Mouse (Mus musculus): ENCODE results near the gene Maml2.

Gene Maml2

DNA sequence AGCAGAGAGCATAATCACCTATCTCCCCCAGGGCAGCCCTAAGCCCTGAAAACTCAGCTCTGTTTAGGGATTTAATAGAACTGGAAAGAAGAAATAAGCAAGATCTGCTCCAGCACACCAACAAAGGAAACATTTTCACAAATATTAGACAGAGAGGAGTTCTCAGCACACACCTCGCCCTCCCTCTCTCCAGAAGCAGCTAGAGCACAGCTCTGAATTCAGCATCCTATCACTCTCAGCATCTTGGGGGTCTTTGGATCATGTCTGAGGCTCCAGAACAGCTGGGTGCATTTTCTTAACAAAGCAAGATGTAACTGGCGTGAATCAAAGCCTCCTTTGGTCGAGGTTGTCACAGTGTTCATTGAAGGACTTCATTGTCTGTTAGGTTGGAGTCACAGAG, 12.5 kb downstream of the Maml2 start:
- DNase-seq (ENCODE audit: low spot score in 2 of 2), result no peak

DNA sequence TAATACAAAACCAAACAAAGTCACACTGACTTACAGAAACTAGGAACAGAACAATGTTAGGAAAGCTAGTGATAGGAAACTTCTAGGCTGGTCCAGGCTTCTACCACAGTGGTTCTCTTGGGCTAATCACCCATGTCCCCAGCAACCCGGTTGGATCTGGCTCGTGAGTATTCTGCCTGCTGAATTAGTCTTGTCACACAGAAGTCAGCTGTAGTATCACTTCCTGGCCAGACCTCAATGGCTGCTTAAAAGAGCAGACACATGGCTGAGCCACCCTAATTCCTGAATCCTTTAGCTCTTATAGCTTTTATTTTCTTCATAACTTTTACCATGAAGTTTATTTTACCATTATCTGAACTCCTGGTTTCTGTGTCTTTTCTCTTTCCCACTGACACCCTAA, 13.3 kb downstream of the Maml2 start:
- no peak for DNase-seq (ENCODE audit: low spot score in 2 of 2)

DNA sequence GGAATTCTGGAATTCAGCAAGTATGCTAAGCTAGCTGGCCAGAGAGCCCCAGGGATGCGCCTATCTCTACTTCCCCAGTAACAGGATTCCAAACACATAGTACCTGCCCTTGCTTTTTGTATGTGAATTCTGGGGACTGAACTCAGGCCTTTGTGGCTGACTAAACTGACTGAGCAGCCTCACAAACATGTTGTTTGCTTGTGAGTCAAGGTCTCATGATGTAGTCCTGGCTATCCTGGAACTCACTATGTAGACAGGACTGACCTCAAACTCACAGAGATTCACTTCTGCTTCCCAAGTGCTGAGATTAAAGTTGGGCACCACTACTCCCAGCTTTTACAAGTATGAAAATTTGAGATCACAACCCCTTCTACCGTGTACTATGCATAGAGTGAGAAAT, 16.2 kb downstream of the Maml2 start:
- DNase-seq (ENCODE audit: low spot score in 2 of 2), result no peak

DNA sequence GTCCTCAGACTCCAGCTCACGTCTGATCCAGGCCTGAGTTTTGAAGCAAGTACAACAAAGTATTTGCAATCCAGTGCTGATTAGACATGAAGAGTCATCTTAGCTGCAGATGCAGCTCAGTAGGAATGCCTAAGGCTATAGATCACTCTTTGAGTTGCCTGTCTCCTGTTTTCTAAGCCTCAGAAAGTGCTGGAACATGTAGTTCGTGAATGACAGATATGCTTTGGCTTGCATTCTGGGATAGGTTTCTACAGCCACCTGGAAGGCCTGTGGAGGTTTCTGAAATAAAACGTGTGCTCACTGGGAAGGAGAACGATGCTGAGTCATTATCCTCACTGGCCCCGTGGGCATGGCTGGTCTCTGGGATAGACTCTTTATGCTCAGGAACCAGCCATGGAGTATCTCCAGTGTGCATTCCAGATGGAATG, 16.8 kb downstream of the Maml2 start:
- no peak for DNase-seq (ENCODE audit: low spot score in 2 of 2)

DNA sequence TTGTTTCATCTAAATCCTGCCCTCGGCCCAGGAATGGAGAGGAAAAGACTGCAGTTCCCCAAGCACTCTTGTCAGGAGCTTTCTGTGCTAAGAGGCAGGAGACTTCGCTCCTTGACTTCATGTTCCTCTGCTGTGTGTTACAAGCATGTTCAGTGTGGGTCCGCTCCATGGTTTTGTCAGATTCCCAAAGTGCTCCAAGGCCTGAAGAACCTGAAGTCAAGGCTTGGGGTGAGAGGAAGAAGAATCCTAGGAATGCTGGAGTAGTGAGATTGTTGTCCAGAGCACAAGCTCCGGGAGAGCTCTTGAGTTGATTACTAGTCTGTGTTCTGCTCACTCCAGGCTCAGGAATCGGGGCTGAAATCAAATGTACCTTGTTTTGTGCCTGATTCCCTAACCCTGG, 17.6 kb downstream of the Maml2 start:
- DNase-seq (ENCODE audit: low spot score in 2 of 2), result no peak

DNA sequence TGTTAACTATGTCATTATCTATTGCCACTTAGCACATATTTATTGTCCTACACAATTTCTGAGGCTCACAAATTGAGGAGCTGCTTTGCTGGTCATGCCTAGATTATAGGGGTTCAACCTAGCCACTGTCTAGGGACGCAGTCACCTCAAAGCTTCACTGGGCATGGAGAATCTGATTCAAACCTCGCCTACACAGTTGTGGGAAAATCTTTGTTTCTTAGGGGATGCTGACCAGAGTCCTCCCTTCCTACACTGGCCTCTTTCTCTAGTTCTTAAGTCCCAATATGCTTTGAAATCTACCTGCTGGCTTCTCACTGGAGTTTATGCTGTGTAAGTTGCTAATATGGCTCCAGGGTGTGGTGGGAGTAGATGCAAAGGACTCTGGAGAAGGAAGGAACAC, 21.8 kb downstream of the Maml2 start:
- DNase-seq (ENCODE audit: low spot score in 2 of 2), result no peak

DNA sequence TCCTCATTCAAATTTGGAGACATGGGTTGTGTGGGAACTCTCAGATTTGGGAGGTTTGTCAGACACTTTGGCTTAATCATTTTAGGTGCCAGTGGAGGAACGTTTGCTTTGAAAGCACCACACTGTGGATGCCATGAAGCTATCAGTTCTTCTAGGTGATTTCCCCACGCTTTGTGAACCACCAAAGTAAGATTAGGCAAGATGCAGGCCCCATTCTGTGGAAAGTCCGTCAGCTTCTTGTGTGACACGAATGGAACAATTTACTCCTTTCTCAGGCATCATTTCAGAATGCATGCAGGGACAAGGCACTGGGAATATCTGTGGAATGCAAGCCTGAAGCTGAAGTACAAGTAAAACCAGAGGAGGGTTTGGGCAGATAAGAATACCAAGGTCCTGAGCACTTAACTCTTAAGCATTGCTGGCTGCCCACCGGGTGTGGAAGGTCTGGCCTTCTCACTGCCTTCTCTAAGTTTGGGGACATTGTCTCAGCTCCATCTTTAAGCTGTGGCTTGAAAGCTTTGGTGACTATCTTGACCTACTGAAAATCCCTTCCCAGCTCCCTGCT, 23.1 kb downstream of the Maml2 start:
- DNase-seq (ENCODE audit: low spot score in 2 of 2), result no peak

DNA sequence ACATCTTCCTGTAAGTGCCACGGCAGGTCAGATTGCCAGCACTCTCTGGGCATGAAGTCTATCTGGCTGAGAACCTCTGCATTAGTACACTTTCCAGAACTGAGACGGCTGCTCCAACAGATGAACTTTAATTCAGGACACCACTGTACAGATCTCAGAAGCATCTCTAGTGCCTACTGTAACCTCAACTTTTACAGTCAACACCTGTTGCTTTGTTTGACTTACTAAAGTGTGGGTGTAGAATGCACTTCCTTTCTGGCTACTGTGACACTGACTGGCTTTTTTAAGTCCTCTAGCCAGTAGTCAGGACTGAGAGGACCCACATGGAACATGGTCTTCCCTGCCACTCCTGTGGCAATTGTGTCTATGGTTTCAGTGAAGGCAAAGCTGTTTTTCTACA, 25.3 kb downstream of the Maml2 start:
- DNase-seq (ENCODE audit: low spot score in 2 of 2), result no peak

DNA sequence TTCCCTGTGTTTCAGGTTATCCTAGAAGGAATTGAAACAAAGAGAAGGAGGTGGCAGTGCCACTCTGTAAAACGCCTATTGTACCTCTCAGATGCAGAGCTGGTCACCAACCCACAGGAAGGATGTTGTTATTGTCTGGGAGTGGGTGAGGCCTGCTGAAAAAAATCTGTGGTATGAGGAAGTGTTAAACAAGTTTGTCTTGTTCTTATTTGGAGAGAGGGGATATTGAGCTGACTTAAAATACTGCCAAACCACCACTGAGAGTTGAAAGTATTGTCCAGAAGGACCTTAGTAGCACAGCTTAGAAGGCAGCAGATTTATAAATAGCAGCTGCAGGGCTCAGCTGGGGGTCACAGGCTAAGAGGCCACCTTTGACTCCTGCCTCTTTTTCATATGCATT, 25.9 kb downstream of the Maml2 start:
- peak; percentile 28 to 44 for DNase-seq (ENCODE audit: low spot score in 2 of 2)

DNA sequence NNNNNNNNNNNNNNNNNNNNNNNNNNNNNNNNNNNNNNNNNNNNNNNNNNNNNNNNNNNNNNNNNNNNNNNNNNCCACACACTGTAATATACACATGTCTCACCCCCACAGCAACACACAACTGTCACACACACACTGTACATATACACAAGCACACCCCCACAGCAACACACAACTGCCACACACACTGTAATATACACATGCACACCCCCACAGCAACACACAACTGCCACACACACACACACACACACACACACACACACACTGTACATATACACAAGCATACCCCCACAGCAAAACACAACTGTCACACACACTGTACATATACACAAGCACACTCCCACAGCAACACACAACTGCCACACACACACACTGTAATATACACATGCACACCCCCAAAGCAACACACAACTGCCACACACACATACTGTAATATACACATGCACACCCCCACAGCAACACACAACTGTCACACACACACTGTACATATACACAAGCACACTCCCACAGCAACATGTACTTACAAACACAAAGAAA, 116.5 kb downstream of the Maml2 start:
- no peak for DNase-seq (ENCODE audit: low spot score in 2 of 2)

DNA sequence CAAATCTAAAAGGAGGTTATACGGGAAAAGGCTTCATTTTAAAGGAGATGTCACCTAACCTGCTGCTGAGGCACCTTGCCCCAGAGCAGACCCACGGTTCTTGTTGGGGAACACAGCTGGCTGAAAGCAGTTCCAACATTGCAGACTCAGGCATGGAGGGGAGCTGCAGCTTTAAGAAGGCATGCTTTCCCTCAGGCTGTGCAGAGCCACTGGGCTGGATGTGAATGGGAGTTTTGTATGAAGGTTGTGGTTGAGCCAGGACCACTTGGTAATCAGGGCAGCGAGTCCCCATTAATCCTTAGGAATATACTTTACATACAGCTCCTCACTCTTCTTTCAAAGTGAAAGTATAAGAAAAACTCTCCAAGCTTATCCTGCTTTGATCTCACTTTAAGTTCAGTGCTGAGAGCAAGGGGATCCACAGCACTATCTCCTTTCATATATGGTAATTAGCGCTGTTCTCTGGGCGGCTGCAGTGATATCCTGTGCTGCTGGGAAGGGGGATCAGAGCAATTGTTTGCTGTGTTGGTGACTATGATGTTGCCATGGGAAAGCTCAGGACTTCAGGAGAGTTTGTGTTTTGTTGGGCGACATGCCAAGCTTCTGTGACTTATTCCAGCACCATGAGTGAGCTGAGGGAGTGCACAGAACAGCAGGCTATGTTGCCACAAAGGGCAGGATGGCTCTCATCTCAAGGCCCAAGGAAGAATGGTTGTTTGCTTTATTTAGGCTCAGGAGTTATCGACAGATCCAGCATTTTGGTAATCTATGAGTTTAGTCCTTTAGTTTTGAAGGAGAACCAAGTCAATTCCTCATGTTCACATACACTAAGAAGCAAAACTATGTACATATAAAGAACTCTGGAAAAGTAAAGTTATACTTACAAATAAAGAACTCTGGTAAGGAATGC, 127.5 kb downstream of the Maml2 start:
- DNase-seq (ENCODE audit: low spot score in 2 of 2), result peak; percentile 83 to 84

DNA sequence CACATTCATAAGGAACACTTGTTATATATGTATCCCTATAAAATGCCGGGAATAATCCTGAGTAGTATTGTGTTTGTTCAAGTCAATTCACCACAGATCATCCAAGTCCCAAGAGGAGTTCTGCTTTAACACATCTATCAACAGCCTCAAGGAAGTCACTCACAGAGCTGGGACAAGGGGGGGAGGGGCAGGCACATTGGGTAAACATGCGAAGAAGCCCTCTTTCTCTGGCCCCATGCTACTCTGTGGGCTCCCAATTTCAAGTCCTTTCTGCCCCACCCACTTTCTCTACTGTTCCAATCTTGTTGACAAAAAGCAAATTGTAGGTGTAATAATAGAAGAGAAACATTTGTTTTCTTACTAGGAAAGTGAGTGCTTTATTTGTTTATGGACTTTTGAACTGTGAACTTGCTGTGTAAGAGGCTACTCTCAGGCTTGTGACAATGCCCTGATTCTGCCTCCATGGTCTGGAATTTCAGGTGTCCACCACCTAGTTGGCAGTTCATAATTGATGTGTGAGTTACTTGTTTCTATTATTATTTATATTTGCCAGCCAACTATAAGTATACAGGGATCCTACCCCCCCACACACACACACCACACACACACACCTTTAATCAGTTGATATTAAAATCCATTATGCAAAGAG, 131.8 kb downstream of the Maml2 start:
- DNase-seq (ENCODE audit: low spot score in 2 of 2), result no peak

DNA sequence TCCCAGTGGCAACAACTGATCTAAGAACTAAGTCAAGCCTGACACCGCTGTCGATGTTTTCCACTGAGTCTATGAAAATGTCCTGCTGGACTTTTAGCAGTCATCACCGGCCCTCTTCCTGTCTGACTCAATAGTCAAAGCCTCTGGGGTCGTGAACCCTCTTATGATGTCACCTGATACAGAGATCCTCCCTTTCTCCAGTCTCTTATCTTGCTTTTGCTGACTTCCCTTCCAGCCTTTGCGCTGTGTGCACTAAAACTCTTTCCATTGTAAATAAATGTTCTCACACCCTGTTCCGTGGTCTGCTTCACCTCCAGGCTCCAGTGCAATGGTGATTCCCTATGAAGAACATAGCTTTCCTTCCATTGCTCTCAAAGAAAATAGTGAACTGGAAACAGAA, 132.5 kb downstream of the Maml2 start:
- DNase-seq (ENCODE audit: low spot score in 2 of 2), result peak; percentile 61 to 67

DNA sequence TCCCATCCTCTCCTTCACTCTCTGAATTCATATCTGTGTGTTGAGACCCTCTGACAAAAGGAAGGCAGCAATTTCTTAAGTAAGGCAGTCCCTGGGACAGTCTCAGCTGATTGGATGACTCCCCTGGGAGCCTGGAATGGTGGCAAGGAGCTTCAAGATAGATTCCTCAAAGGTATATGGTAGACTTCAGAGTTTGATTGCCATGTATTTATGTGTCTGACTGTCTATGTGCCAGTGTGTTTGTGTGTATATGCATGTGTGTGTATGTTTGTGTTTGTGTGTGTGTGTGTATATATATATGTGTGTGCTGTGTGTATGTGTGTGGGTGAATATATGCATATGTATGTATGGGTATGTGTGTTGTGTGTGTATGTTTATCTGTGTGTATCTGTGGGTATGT, 133.0 kb downstream of the Maml2 start:
- DNase-seq (ENCODE audit: low spot score in 2 of 2), result no peak

DNA sequence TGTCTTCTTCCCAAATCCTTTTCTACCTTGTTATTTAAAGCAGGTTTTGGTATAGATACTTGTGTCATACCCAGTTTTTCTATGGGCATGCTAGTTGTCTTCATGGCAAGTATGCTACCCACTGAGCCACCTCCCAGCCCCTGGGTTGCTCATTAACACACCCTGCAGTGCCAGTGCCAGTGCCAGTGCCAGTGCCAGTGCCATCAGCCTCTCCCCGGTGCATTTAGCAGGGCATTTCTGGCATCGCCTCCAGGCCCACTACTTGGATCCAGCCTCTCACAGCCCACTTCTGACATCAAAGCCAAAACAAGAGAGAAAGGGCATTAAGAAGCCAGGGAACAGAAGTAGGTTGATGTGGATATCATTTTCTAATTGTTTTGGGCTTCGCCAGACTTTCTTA, 133.9 kb downstream of the Maml2 start:
- no peak for DNase-seq (ENCODE audit: low spot score in 2 of 2)

DNA sequence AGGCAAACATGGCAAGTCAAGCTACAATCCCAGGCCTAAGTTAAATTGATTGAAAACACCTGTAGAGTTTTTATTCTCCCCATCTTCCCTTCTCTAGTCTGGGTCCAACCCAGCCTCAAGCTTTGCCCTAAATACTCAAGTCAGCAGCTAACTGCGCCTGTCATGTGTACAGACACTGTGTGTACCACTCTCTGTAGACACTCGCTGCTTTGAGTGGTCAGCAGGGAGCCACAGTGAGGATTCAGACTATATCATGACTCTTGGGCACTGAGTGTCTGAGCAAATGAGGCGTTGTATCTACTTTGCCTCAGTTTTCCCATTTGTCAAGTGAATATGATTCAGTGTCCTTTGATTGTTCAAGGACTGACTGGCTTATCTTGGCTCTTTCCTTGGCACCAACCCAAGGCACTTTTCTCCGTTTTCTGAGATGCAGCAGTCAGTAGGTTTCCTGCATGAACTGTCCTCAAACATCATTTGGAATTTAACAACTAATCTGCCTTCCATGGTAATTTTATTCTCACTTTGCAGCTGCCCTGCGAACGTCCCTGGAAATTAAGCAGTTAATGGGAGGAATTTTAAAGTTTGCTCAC, 135.8 kb downstream of the Maml2 start:
- no peak for DNase-seq (ENCODE audit: low spot score in 2 of 2)

DNA sequence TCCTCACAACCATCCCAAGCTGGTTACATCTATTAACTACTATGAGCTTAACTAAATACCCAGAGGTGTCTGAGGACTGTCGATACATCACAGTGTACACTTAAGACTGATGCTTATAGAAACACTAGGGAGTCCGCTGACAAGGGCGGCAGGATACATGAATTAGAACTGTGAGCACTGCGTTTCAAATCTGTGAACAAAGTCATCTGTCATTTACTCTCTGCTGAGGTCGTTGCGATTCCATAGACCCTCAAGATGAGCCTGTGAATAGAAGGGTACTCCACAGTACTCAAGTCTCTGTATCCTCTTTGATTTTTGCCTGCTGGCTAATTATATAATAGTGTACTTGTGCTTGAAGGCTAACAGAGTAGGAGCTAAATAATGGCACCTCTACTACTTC, 143.2 kb downstream of the Maml2 start:
- DNase-seq (ENCODE audit: low spot score in 2 of 2), result no peak

DNA sequence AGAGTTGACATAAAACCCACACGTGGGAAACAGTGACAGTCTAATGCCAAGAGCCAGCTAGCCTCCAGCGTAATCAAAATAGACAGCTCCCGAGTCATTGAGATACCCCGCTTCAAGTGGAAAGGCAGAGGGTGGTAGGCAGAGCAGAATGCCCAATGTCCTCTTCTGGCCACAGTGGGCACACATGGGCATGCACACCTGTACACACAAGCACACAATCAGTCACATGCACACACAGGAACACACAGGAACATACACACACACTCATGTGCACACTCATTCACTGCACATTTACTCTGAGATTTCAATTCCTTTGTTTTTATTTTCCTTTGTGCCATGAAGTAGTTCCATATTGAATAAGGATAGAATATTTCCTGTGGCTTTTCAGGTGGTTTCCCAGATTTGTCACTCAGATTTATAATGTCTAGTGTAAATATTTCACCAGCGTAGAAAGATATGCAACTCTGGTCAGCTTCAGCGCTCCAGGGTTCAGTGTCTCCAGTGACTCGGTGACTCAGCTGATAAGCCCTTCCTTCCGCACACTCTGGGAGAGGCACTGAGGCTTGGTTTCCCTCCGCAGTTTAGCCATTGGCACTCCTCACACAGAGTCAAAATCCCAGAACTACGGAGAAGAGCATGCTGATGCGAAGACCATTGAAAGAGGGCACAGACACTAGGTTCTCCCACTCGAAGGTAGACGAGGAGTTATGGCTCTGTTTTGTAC, 144.4 kb downstream of the Maml2 start:
- DNase-seq (ENCODE audit: low spot score in 2 of 2), result peak in 1 of 2 experiments; percentile 38

DNA sequence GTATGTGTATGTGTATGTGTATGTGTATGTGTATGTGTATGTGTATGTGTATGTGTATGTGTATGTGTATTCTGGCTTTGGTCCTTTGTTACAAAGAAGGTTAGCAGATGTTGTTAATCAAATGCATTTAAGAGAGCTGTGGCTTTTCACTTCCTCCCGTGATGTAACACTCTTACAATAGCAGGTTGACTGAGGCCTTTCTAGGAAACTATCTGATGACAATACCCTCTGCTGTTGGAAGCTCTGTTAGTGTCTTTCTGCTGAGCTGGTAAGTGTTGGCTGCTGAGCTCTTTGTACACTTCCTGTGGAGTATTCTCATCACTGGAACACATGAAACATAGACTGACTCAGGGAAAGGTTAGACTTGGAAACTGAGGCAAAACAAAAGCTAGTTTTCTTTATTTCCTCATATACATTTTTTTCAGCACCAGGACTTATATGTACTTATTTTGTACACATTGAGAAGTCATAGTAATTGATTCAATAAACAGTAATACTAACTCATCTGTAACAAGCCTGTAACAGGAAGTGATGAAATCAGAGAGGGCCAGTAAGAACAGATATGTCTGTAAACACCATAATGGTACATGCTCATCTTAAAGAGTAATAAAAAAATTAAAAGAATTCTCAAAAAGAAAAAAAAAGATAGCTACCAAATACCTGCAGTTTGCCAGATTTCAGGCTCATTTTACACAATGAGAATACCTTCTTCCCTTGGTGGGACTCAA, 145.9 kb downstream of the Maml2 start:
- peak; percentile 40 to 56 for DNase-seq (ENCODE audit: low spot score in 2 of 2)

DNA sequence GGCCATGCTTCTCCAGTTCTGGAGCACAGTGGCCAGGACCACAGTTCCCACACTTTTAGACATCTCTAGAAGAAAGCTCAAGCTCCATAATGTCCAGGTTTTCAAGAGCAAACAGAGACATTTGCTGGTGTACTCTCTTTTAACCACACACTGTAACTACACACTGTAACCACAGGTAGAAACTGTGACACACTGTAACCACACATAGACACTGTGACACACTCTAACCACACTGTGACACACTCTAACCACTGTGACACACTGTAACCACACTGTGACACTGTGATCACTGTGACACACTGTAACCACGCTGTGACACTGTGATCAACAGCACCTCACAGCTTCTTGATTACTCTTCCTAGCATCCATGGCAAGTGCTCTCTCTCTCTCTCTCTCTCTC, 148.5 kb downstream of the Maml2 start:
- DNase-seq (ENCODE audit: low spot score in 2 of 2), result no peak

DNA sequence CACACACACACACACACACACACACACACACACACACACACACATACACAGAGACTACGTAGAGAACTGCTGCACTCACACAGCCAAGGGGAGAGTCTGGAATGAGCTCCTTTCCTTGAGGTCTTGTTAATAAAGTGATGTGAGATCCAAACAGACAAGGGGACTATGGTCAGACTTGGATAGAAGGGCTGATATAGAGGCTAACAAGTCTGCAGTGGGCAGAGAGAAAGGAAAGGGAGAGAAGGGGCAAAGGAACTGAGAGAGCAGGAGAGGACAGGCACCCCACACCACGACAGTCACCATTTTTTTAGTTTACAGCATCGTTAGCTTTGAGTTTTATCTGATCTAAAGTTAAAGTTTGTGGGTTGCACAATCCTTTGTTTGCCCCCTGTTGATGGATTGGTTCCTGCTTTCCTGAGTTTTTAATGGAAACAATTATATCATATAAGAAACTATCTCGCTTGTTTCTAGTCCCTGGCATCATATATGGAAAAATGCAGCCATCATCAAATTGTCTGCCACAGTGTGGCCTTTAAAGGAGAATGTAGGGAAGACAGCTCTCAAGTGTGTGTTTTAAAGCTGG, 149.0 kb downstream of the Maml2 start, which contains the start of gene Gm17571:
Gm17571 (minus strand) TSS at position 51 of the 583 bp plus-strand sequence.
- no peak for DNase-seq (ENCODE audit: low spot score in 2 of 2)
